Mouse (Mus musculus): ENCODE data around the gene Rtn2.
A peak's percentile ranks its signal among the peaks of the same experiment; 100 is the strongest.

Rtn2 gene

GRCm38 (mm10) chr7:19320637-19321036 lies 38.2 kb downstream of the Rtn2 start:
- DNase-seq: no peak

- no peak for DNase-seq
These were observed 39.0 kb downstream of the Rtn2 start for GRCm38 (mm10) chr7:19321464-19321863.

GRCm38 (mm10) chr7:19322489-19322888 lies 40.1 kb downstream of the Rtn2 start:
- no peak for DNase-seq

- DNase-seq: no peak
These were observed 41.8 kb downstream of the Rtn2 start for GRCm38 (mm10) chr7:19324221-19324620.

DNA sequence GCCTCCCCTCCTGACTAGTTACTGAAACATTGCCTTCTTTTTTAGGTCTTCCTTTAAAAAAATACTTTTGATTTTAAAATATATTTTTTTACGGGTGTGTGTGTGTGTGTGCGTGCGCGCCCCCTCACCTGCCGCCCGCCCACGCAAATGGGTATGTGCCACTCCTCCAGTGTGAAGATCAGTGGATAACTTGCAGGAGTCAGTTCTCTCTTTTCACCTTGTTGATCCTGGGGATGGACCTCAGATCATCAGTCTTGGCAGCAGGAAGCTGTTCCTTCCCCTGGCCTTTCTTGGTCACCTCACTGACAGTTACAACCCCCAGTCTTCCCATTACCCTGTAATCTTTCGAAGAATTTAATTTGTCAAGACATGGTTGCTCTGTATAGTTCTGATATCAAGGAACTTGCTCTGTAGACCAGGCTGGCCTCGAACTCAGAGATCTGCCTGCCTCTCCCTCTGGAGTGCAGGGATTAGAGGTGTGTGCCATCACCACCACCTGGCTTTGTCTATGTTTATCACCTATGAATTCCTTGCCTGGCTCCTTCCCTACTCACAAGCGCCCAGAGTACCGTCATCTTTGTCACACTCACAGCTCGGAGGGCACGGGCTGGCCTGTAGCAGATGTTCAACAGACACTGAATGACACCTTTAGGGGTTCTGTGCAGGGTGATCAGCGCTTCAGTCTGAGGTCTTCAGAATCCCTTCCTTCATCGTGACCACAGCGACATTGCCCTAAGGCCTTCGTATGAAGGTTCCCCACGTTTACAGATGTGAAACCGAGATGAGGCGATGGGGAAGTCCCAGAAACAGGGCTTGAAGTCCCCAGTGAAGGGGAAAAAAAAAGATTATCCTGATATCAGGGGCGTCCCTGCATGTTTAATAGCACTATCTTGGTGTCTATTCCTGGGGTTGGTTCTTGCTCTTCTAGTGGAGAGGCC lies 43.1 kb downstream of the Rtn2 start:
- no peak for DNase-seq

DNA sequence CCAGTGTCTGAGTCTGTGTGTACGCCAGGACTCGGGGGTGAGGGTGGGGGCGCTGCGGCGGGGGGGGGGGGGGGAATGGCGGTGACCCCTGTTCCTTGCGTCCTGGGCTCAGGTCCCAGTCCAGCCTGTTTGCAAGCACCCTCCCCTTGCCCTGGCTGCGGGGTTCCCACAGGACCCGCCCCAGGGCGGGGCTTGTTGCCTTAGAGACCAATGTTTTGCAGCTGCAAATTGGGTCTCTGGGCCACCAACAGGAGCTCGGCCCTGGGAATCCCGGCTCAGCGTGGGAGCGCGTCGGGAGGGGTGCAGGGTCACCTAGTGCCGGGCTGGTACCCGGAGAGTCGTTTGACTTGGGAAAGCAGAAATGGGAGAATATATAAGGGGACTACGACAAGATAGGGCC lies 43.9 kb downstream of the Rtn2 start:
- no peak for DNase-seq

DNA sequence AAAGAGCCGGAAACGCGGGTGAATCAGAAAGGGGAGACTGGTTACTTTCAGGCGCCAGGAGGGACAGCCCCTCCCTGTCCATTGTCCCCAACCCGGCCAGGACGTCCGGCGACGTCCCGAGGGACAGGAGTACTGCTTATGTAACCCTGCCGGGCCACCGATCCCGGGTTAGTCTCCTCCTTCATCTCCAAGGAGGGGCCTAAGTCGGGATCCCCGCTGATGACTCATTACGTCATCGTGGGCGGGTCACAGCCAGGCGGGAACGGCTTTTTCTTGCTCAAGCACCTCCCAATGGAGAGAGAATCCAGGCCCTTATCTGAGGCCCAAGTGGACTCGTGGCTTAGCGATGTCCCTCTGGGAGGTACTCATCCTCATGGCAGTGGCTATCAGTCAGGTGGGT lies 44.7 kb downstream of the Rtn2 start:
- no peak for DNase-seq

DNA sequence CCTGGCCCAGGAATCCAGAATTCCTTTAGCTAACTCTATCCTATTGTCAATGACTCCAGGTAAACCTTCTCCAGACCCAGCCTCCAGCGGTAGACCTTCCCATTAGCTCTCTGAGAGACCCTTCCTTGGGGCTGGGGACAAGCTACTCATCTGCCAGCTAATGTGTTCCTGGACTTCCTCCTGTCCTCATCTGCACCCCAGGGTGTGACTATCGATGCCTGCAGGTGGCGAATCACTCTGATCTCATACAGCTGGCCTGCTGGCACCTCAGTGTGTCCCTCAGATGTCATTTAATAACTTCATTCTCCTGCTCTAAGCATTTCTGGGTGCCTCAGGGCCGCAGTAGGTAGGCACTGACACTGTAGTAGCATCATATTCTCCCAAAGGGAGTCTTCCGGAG lies 45.4 kb downstream of the Rtn2 start:
- no peak for DNase-seq

- no peak for DNase-seq
These were observed 46.0 kb downstream of the Rtn2 start for GRCm38 (mm10) chr7:19328425-19328824.

DNA sequence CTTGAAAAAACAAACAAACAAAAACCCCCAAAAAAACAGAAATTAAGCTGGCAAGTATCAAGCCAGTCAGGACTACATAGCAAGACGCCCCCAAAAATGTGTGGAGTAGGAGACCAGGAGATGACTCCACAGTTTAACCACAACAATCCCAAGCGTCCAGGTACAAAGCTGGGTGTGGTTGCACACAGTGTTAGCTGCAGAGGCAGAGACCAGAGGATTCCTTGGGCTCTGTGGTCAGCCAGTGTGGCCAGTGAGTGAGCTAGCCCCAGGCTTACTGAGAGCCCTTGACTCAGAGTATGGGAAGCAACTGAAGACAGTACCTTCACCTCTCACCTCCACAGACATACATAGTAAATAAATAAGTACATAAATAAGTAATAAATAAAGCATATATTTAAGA lies 49.5 kb downstream of the Rtn2 start:
- DNase-seq: no peak

DNA sequence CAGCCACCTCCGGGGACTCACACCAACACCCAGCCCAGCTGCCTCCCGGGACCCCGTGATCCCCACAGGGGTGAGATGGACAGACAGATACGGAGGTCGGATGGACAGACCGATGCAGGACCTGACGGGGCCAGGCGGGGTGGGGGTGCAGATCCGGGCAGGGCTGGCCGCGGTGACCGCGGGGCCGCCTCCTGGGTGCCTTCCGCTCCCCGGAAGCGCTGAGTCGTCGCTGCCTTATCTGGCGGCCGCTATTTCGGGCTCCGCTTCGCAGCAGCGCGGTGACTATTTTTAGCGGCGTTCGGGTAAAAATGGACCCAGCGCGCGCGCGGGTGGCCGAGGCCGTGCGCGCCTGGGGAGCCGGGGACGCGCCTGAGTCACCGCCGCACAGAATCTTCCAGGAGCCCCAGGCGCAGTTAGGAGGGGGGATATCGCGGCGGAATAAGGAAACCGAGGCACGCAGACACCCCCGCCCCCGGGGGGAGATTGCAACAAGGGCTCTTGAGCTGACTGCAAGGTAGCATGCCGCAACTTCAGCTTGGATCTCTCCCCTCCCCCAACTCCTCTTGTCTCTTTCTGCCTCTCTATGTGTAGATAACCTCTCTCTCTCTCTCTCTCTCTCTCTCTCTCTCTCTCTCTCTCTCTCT lies 50.4 kb downstream of the Rtn2 start:
- DNase-seq: peak; percentile 61

- DNase-seq: no peak
These were observed 53.2 kb downstream of the Rtn2 start for GRCm38 (mm10) chr7:19335583-19335982.

DNA sequence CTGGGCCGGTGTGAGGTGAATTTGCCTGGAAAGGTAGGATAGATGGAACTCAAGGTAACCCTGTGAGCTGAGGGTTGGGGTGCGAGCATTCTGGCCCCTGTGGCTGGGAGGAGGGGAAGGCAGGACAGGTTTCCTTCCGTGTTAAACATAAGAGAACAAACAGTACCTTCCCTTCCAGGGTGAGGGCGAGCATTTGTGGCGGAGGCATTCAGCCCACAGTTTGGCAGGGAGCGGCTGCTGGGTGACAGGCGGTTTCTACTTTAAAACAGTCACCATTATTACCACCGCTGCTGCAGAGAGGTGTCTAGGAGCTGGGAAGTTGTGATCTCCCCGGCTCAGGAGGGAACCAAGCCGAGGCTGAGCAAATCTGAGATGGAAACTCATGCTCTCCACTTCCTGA lies 54.7 kb downstream of the Rtn2 start:
- DNase-seq: no peak

DNA sequence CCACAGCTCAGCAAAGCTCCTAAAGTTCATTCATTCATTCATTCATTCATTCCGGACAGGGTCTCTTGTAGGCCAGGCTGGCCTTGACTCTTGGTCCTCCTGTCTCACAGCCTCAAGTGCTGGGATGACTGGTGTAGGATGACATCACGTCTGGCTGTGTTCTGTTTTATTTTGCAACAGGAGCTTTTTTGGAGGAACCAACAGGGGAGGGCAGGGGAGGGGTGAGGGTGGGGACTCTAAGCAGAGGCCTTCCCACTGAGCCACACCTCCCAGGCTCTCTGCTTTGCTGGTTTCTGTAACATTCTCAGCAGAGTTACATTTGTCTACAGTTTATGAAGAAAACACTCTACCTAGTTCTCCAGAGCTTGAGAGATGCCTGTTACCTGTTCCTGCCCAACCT lies 55.6 kb downstream of the Rtn2 start:
- no peak for DNase-seq

DNA sequence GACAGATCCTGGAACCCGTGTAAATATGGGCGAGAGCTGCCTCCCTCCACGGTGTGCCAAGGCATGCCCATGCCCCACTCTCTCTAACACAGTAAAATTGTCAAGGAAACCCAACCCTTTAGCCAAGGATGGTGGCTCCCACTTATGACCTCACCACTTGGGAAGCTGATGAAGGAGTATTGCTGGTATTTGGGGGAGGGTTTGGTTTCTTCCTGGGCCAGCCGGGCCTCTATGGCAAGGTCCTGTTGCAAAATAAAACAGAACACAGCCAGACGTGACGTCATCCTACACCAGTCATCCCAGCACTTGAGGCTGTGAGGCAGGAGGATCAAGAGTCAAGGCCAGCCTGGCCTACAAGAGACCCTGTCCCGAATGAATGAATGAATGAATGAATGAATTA lies 56.2 kb downstream of the Rtn2 start:
- no peak for DNase-seq

- DNase-seq: no peak
These were observed 58.8 kb downstream of the Rtn2 start for GRCm38 (mm10) chr7:19341250-19341649.

DNA sequence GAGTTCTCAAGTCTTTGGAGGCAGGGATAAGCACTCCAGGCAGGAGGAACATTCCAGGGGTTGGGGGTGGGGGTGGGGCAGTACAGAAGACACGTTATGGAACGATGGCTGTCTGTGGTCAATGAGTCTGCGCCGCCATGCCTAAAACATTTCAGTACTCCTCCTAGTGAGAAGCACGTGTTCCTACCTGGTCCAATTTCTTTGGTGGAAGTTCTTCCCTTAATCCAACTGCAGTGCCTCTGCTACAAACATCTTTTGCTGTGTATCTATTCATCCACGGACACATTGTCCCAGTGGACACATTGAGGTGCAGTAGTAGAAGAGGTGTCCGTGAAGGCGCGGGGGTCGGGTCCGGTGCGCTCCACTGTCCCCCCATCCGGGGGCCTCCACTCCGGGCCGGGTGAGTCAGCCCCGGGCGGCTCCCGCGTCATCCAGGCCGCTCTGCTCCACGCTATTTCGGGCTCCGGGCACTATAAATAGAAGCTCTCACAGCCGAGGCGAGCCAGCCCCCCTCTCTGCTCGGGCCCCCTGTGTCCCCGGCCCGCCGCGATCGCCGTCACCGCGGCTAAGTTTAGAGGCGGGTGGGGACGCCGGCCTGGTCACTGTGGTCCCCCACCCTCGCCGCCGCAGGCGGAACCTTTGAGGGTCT lies 59.5 kb downstream of the Rtn2 start:
- DNase-seq: no peak

DNA sequence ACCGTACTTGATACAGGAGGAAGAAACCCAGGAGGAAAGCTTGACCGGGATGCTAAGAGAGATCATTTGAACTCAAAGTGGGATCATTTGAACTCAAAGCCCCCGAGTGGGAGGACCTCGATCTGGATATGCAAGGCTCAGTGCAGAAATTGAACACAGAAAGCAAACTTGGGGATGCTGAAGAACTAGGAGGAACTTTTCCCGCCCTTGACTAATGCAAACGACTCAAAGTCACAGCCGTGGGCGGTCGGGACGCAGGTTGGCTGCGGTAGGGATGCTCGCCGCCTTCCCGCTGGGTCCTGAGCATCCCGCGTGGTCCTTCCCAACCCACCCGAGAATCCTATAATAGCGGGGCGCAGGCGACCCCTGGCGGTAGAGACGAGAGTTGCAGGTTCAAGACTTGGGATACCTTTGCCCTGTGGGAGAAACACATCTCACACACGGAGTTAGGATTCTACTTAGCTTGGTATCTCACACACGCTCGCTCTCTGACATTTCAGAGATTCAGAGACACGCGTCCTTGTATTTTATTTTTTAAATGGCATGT lies 60.1 kb downstream of the Rtn2 start:
- peak; percentile 82 for DNase-seq

- DNase-seq: peak; percentile 73
These were observed 60.9 kb downstream of the Rtn2 start for GRCm38 (mm10) chr7:19343210-19343808.

GRCm38 (mm10) chr7:19344237-19344847 lies 61.9 kb downstream of the Rtn2 start, which contains the start of gene Ercc1:
TSS of gene Ercc1 (plus strand) at chr7:19344778.
- DNase-seq: no peak

GRCm38 (mm10) chr7:19344938-19345471 lies 62.6 kb downstream of the Rtn2 start:
- peak; percentile 97 for DNase-seq
